Mouse (Mus musculus): Measurements from ENCODE around the gene Cln3.

Gene Cln3

GRCm38 (mm10) chr7:126585717-126586116 lies at the start of gene Cln3:
Gene Cln3 (minus strand): TSS chr7:126585817.
- no peak for DNase-seq (ENCODE audit: low spot score)

- DNase-seq (ENCODE audit: low spot score), result no peak
These were observed 49.8 kb upstream of the Cln3 start for GRCm38 (mm10) chr7:126635375-126635774.

- DNase-seq (ENCODE audit: low spot score), result no peak
These were observed 46.9 kb upstream of the Cln3 start for GRCm38 (mm10) chr7:126632478-126632877.

- DNase-seq (ENCODE audit: low spot score), result no peak
These were observed 45.4 kb upstream of the Cln3 start, which contains the start of gene Nupr1 for GRCm38 (mm10) chr7:126630824-126631518. Gene Nupr1 (minus strand): TSS chr7:126630861.

GRCm38 (mm10) chr7:126629915-126630314 lies 44.3 kb upstream of the Cln3 start:
- DNase-seq (ENCODE audit: low spot score), result no peak

GRCm38 (mm10) chr7:126628111-126628510 lies 42.5 kb upstream of the Cln3 start:
- no peak for DNase-seq (ENCODE audit: low spot score)

GRCm38 (mm10) chr7:126625807-126626600 lies 40.4 kb upstream of the Cln3 start:
- DNase-seq (ENCODE audit: low spot score), result no peak

GRCm38 (mm10) chr7:126625369-126625768 lies 39.8 kb upstream of the Cln3 start:
- DNase-seq (ENCODE audit: low spot score), result peak; percentile 95

- peak; percentile 30 for DNase-seq (ENCODE audit: low spot score)
These were observed 39.2 kb upstream of the Cln3 start for GRCm38 (mm10) chr7:126624774-126625173.

- no peak for DNase-seq (ENCODE audit: low spot score)
These were observed 37.8 kb upstream of the Cln3 start for GRCm38 (mm10) chr7:126623381-126623780.

- peak; percentile 53 for DNase-seq (ENCODE audit: low spot score)
These were observed 36.1 kb upstream of the Cln3 start for GRCm38 (mm10) chr7:126621452-126622359.

GRCm38 (mm10) chr7:126619559-126620275 lies 34.1 kb upstream of the Cln3 start:
- DNase-seq (ENCODE audit: low spot score), result no peak

- no peak for DNase-seq (ENCODE audit: low spot score)
These were observed 31.1 kb upstream of the Cln3 start for GRCm38 (mm10) chr7:126616707-126617106.

GRCm38 (mm10) chr7:126612736-126613135 lies 27.1 kb upstream of the Cln3 start:
- DNase-seq (ENCODE audit: low spot score), result no peak

- DNase-seq (ENCODE audit: low spot score), result no peak
These were observed 22.2 kb upstream of the Cln3 start for GRCm38 (mm10) chr7:126607796-126608195.

- no peak for DNase-seq (ENCODE audit: low spot score)
These were observed 21.4 kb upstream of the Cln3 start for GRCm38 (mm10) chr7:126607064-126607463.

- no peak for DNase-seq (ENCODE audit: low spot score)
These were observed 21.0 kb upstream of the Cln3 start for GRCm38 (mm10) chr7:126606611-126607010.

- no peak for DNase-seq (ENCODE audit: low spot score)
These were observed 17.0 kb upstream of the Cln3 start for GRCm38 (mm10) chr7:126602650-126603049.

- no peak for DNase-seq (ENCODE audit: low spot score)
These were observed 16.3 kb upstream of the Cln3 start for GRCm38 (mm10) chr7:126601896-126602295.

- no peak for DNase-seq (ENCODE audit: low spot score)
These were observed 13.3 kb upstream of the Cln3 start for GRCm38 (mm10) chr7:126598919-126599318.

GRCm38 (mm10) chr7:126596414-126596813 lies 10.8 kb upstream of the Cln3 start:
- DNase-seq (ENCODE audit: low spot score), result no peak

GRCm38 (mm10) chr7:126595890-126596289 lies 10.3 kb upstream of the Cln3 start:
- DNase-seq (ENCODE audit: low spot score), result no peak

Data from lung, postnatal 25 days (tissue).